Mouse (Mus musculus): ENCODE data around the gene B4galt5. TPM values are rescaled to one million over a fixed set of nuclear protein-coding genes. Genes with fewer than 3 reads are reported as not detected.

Gene B4galt5
- polyA plus RNA-seq, 1 experiment from 2014 or later = 4.5 TPM

DNA sequence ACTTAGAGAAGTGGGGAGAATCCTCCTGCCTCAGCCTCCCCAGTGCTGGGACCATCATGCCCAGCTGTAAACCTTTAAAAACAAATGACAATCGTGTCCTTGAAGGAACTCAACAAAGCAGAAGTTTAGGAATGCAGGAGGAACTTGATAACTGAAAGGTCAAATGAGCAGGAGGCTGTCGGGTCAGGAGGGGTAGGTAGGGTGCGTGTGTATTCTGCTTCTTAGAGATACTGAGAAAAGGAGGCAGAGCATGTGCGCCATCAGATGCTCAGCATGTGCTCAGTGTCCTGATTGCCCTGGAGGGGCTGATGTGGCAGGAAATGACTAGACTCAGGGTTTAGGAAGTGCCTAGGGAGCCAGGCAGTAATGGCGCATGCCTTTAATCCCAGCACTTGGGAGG lies 95.5 kb downstream of the B4galt5 start:
- H3K27ac ChIP-seq (replicated peaks) = no peak overlapping the region

DNA sequence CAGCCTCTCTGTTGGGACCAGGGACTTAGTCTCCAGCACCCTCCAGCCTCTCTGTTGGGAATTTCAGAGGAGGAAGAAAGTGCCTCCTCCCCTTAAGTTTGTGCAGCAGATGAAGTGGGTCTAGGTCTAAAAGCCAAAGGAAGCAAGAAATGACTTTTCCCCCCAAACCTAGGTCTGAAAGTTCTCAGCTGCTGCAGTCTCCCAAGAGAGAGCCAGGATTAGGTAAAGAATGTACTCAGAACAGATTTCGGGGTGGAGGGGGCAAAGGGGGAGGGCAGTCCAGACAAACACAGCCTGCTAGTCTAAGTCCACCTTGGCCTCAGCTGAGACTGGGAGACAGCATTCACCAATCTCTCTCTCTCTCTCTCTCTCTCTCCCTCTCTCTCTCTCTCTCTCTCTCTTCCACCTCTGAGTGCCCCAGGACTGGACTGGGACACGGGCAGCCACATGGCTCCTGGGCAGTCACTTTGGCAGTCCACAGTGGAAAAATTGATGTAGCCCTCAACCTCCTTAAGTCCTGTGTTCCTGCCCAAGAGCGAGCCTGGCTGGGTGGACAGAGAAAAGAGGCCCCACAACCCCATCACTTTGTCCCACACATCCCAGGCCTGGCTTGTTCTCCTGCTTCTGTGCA lies 96.8 kb downstream of the B4galt5 start:
- TF ChIP-seq EP300 (optimal IDR thresholded peaks at IDR 0.05) = no peak
- TF ChIP-seq CTCF (IDR thresholded peaks at IDR 0.05; ENCODE audit: low read depth) = no peak
- no peak overlapping the region for H3K4me3 ChIP-seq (ENCODE audit: low read depth, low read length)
- H3K9me3 ChIP-seq (ENCODE audit: control insufficient read depth, low read length) = no peaks in the 10 kb centered on the region
- no peak overlapping the region for H3K4me2 ChIP-seq (replicated peaks; ENCODE audit: low read depth)
- peak overlapping the region; percentile 65 for H3K27ac ChIP-seq (replicated peaks)
- WGBS = 11% methylated on average over 3 of the region's 3 CpGs
- H3K27me3 ChIP-seq (ENCODE audit: control insufficient read depth, insufficient read depth, low read length) = no peaks in the 10 kb centered on the region
- ATAC-seq (ENCODE audit: low FRiP score, low TSS enrichment) = 0 out of 2 replicates have a peak, but pooled peaks have one; percentile 22
- no peaks in the 10 kb centered on the region for H3K36me3 ChIP-seq (ENCODE audit: control insufficient read depth, insufficient read depth, low read length)
- H3K4me1 ChIP-seq (replicated peaks; ENCODE audit: control insufficient read depth, insufficient read depth) = 0 out of 2 replicates have a peak, but pooled peaks cover 2% of the 10 kb centered on the region
- H3K9ac ChIP-seq (ENCODE audit: low read length) = no peak overlapping the region
- DNase-seq (ENCODE audit: low spot score) = no peak

More for the DNA sequence above, 95.5 kb downstream of the B4galt5 start:
- 0 out of 2 replicates have a peak, but pooled peaks cover 2% of the 10 kb centered on the region for H3K4me1 ChIP-seq (replicated peaks; ENCODE audit: control insufficient read depth, insufficient read depth)
- TF ChIP-seq CTCF (IDR thresholded peaks at IDR 0.05; ENCODE audit: low read depth) (no peak), EP300 (optimal IDR thresholded peaks at IDR 0.05) (no peak)
- no peak overlapping the region for H3K9ac ChIP-seq (ENCODE audit: low read length)
- no peak overlapping the region for H3K4me2 ChIP-seq (replicated peaks; ENCODE audit: low read depth)
- no peaks in the 10 kb centered on the region for H3K9me3 ChIP-seq (ENCODE audit: control insufficient read depth, low read length)
- no peak for DNase-seq (ENCODE audit: low spot score)
- no peak overlapping the region for H3K4me3 ChIP-seq (ENCODE audit: low read depth, low read length)
- 77% methylated on average over 5 of the region's 5 CpGs for WGBS
- no peak for ATAC-seq (ENCODE audit: low FRiP score, low TSS enrichment)
- no peaks in the 10 kb centered on the region for H3K27me3 ChIP-seq (ENCODE audit: control insufficient read depth, insufficient read depth, low read length)
- H3K36me3 ChIP-seq (ENCODE audit: control insufficient read depth, insufficient read depth, low read length) = no peaks in the 10 kb centered on the region

- Histone ChIP-seq H3K4me3 (ENCODE audit: low read depth, low read length) (no peak overlapping the region), H3K4me2 (replicated peaks; ENCODE audit: low read depth) (peak overlapping the region; percentile 27; the same call in 1 of the 2 replicates), H3K9ac (ENCODE audit: low read length) (no peak overlapping the region), H3K36me3 (ENCODE audit: control insufficient read depth, insufficient read depth, low read length) (no peaks in the 10 kb centered on the region), H3K27me3 (ENCODE audit: control insufficient read depth, insufficient read depth, low read length) (no peaks in the 10 kb centered on the region), H3K9me3 (ENCODE audit: control insufficient read depth, low read length) (no peaks in the 10 kb centered on the region), H3K27ac (replicated peaks) (peak overlapping the region; percentile 82), H3K4me1 (replicated peaks; ENCODE audit: control insufficient read depth, insufficient read depth) (0 out of 2 replicates have a peak, but pooled peaks cover 2% of the 10 kb centered on the region)
- DNase-seq (ENCODE audit: low spot score) (peak; percentile 43), ATAC-seq (ENCODE audit: low FRiP score, low TSS enrichment) (peak; percentile 19; the same call in 1 of the 2 replicates)
- 16% methylated on average over 7 of the region's 7 CpGs for WGBS
- TF ChIP-seq CTCF (IDR thresholded peaks at IDR 0.05; ENCODE audit: low read depth) (no peak), EP300 (optimal IDR thresholded peaks at IDR 0.05) (no peak)
These were observed 98.1 kb downstream of the B4galt5 start for GRCm38 (mm10) chr2:167250736-167251337.

DNA sequence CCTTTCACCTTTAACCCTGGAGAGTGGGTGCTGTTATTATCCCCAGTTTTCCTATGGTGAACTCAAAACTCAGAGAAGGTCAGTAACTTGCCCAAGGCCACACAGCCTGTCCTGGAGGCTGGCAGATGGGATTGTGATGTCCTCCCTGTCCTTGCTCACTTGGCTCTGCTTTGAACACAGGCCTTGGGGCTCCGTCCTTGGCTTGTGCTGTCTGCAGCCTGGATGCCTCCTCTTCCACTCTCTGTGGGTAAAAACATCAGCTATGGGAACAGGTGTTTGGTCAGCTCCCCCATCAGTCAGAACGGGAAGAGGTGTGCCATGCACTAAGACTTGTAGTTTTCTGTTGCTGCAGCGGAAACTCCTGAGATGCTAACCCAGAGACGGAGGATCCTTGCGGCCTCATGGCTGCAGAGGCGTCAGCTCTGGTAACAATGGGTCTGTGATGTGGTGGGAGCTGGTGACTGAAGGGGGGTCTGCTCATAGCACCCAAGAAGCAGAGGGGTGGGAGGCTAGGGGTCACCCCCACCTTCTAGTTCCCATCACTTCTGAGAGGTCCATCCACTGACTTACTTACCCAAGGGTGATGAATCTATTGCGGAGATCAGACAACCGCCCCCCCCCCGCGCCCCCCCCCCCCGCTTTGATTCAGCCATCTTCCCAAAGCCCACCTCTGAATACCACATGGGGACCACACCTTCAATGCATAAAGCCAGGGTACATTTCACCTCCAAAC lies 98.8 kb downstream of the B4galt5 start:
- ATAC-seq (ENCODE audit: low FRiP score, low TSS enrichment) (no peak; the same call in 1 of the 2 replicates), DNase-seq (ENCODE audit: low spot score) (no peak)
- Histone ChIP-seq H3K4me3 (ENCODE audit: low read depth, low read length) (no peak overlapping the region), H3K4me1 (replicated peaks; ENCODE audit: control insufficient read depth, insufficient read depth) (0 out of 2 replicates have a peak, but pooled peaks cover 2% of the 10 kb centered on the region), H3K4me2 (replicated peaks; ENCODE audit: low read depth) (no peak overlapping the region), H3K27me3 (ENCODE audit: control insufficient read depth, insufficient read depth, low read length) (no peaks in the 10 kb centered on the region), H3K9me3 (ENCODE audit: control insufficient read depth, low read length) (no peaks in the 10 kb centered on the region), H3K27ac (replicated peaks) (no peak overlapping the region), H3K36me3 (ENCODE audit: control insufficient read depth, insufficient read depth, low read length) (no peaks in the 10 kb centered on the region), H3K9ac (ENCODE audit: low read length) (no peak overlapping the region)
- TF ChIP-seq CTCF (IDR thresholded peaks at IDR 0.05; ENCODE audit: low read depth) (no peak), EP300 (optimal IDR thresholded peaks at IDR 0.05) (no peak)
- 34% methylated on average over 11 of the region's 11 CpGs for WGBS

GRCm38 (mm10) chr2:167249591-167249990 lies 99.4 kb downstream of the B4galt5 start:
- H3K9ac ChIP-seq (ENCODE audit: low read length) = no peak overlapping the region
- no peak overlapping the region for H3K27ac ChIP-seq (replicated peaks)
- TF ChIP-seq CTCF (IDR thresholded peaks at IDR 0.05; ENCODE audit: low read depth) (no peak), EP300 (optimal IDR thresholded peaks at IDR 0.05) (no peak)
- no peak overlapping the region for H3K4me3 ChIP-seq (ENCODE audit: low read depth, low read length)
- 60% methylated on average over 3 of the region's 3 CpGs for WGBS
- DNase-seq (ENCODE audit: low spot score) (no peak), ATAC-seq (ENCODE audit: low FRiP score, low TSS enrichment) (peak; percentile 43; the same call in 1 of the 2 replicates)
- no peak overlapping the region for H3K4me2 ChIP-seq (replicated peaks; ENCODE audit: low read depth)
- no peaks in the 10 kb centered on the region for H3K27me3 ChIP-seq (ENCODE audit: control insufficient read depth, insufficient read depth, low read length)
- no peaks in the 10 kb centered on the region for H3K9me3 ChIP-seq (ENCODE audit: control insufficient read depth, low read length)
- H3K36me3 ChIP-seq (ENCODE audit: control insufficient read depth, insufficient read depth, low read length) = no peaks in the 10 kb centered on the region
- 0 out of 2 replicates have a peak, but pooled peaks cover 2% of the 10 kb centered on the region for H3K4me1 ChIP-seq (replicated peaks; ENCODE audit: control insufficient read depth, insufficient read depth)

Other genes starting within 250 kb of the B4galt5 start
- gene Kcnb1, start 159.0 kb downstream of the B4galt5 start, polyA plus RNA-seq (2015; fragmentation: Nextera tagmentation; extraction: Ambion mirVana) = 1.6 and 1.9 TPM in 2 replicates
- 21.9 and 26.7 TPM in 2 replicates for gene Ptgis, start 108.6 kb downstream of the B4galt5 start, polyA plus RNA-seq (2015; fragmentation: Nextera tagmentation; extraction: Ambion mirVana)
- 10.4 and 11.8 TPM in 2 replicates for gene Slc9a8, start 72.5 kb upstream of the B4galt5 start, polyA plus RNA-seq (2015; fragmentation: Nextera tagmentation; extraction: Ambion mirVana)
- gene Rnf114, start 143.5 kb upstream of the B4galt5 start, polyA plus RNA-seq (2015; fragmentation: Nextera tagmentation; extraction: Ambion mirVana) = 44.6 and 47.6 TPM in 2 replicates
- 9.4 and 11.3 TPM in 2 replicates for gene Spata2, start 143.7 kb upstream of the B4galt5 start, polyA plus RNA-seq (2015; fragmentation: Nextera tagmentation; extraction: Ambion mirVana)
- gene Snai1, start 189.0 kb upstream of the B4galt5 start, polyA plus RNA-seq (2015; fragmentation: Nextera tagmentation; extraction: Ambion mirVana) = 6.9 and 8.3 TPM in 2 replicates

Data from stomach, postnatal 0 days (tissue).